Mouse (Mus musculus) cerebellum, adult 2 months (tissue): Measurements from ENCODE around the gene Rrp12.

Experiments used
- CTCF ChIP-seq: fragments of 200-500 bp; IDR thresholded peaks from 2 replicates; pipeline ENCODE4 v1.5.1; 2011; ENCODE audit warnings: low read depth, mild to moderate bottlenecking, control low read depth, low read length, moderate library complexity, borderline replicate concordance; ENCODE audit not compliant: insufficient read depth
- POLR2A ChIP-seq: fragments of 200-500 bp; IDR thresholded peaks from 2 replicates; pipeline ENCODE4 v1.6.1; 2011; ENCODE audit warnings: low read length, control low read depth, borderline replicate concordance; ENCODE audit not compliant: insufficient read depth

GRCm38 (mm10) chr19:41838808-41839207, 57.2 kb downstream of the Rrp12 start:
- no peak for TF ChIP-seq POLR2A
- TF ChIP-seq CTCF, result no peak
